Mouse (Mus musculus) NIH3T3 (cell line): ENCODE data around the gene Krtap22-2.
"Not testable (repeated sequence)": the region's sequence is repeated elsewhere in the genome, so short reads cannot be mapped to it uniquely, and the experiment has no call there.

ENCODE experiments used
- DNase-seq: peaks from one replicate; pipeline ENCODE4 v3.0.0-alpha.2; 2012; ENCODE audit warnings: low read depth

Krtap22-2 gene

GRCm38 (mm10) chr16:89010659-89011058, at the start of gene Krtap22-2:
Gene Krtap22-2 (minus strand): TSS chr16:89010759.
- no peak for DNase-seq

- no peak for DNase-seq
Observed at GRCm38 (mm10) chr16:89047783-89048182, 37.2 kb upstream of the Krtap22-2 start, which contains the start of gene Krtap6-5. Gene Krtap6-5 (minus strand): TSS chr16:89047883.

- not testable (repeated sequence) for DNase-seq
Observed at GRCm38 (mm10) chr16:89041372-89041771, 30.8 kb upstream of the Krtap22-2 start, which contains the start of gene Gm10228. Gene Gm10228 (minus strand): TSS chr16:89041472.

- DNase-seq = not testable (repeated sequence)
Observed at GRCm38 (mm10) chr16:89031399-89031798, 20.8 kb upstream of the Krtap22-2 start, which contains the start of gene Krtap6-1. Gene Krtap6-1 (plus strand): TSS chr16:89031699.

GRCm38 (mm10) chr16:89014984-89015383, 4.4 kb upstream of the Krtap22-2 start, which contains the start of gene Gm10229:
Gene Gm10229 (plus strand): TSS chr16:89015284.
- not testable (repeated sequence) for DNase-seq

GRCm38 (mm10) chr16:89013973-89014372, 3.4 kb upstream of the Krtap22-2 start:
- DNase-seq = no peak

- no peak for DNase-seq
Observed at GRCm38 (mm10) chr16:88962773-88963172, 47.8 kb downstream of the Krtap22-2 start, which contains the start of gene Krtap16-3. Gene Krtap16-3 (minus strand): TSS chr16:88962873.
